Mouse (Mus musculus): Measurements from ENCODE around the gene Dennd1a. TPM values are rescaled to one million over a fixed set of nuclear protein-coding genes. Genes with fewer than 3 reads are reported as not detected.

Dennd1a gene
- total RNA-seq, 2 experiments from 2014 or later: 21.9 to 25.0 TPM

DNA sequence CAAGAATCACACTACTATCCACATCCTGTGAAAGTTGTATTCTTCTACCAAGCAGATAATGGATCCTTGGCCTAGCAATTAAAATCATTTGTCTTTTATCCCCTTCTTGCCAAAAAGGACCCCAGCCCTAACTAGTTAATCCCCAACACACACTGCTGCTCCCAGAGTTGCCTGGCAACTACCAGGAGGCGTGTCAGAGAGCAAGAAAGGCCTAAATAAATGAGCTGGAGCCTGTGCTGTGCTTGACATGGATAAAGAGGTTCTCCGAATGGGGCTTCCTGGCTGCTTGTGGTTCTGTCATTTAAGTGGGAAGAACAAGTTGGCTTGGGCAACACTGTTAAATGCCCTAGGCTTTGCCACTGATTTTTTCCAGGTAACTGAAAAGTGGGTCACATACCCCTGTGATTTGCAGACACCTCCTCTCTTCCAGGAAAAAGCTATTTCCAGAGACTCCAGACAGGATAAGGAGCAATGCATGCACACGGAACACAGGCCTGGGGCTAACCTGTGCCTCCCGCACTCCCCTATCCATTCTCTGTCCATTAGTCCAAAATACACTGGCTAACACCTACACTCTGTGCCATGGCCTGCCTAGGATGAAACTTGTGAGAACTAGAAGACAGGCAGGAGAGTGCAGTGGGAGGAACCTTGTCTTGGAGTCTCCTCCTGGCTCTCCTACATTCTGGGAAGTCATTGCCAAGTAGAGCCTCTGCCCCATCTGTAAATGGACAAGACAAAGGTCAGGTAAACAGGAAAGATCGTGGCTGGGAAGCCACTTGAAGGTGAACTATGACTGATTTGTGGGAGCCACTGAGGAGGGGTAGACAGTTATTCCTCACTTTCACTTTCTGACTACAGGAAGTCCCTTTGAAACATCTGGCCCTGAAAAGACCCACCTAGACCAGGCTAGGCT lies 355.9 kb downstream of the Dennd1a start:
- intact Hi-C loops (cut with DNase I): no loop called here
- no peak for DNase-seq

DNA sequence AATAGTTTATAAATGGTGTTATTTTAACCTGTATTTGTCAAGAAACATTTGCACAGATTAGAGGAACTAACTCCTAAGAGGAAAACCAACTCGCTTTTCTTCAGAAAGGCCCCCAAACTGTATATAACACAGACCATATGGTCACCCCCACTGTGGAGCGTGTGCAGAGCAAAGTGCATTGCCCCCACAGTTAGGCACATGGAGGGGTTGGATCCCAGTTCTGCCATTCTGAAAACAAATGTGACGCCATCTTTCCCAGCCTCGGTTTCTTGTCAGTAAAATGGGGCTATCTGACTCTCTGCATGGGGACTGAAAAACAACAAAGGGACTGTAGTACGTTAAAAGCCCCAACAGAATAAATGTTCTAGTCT lies 361.1 kb downstream of the Dennd1a start:
- DNase-seq: no peak
- intact Hi-C loops (cut with DNase I): loop anchor here (10.0 kb wide), 1 partner anchor 729 kb away; no protein-coding TSS in a partner anchor

- intact Hi-C loops (cut with DNase I): loop anchor here (2.0 to 10.0 kb wide), 2 partner anchors 451 to 729 kb away; no protein-coding TSS in a partner anchor
- peak; percentile 37 to 64 for DNase-seq
Observed at GRCm38 (mm10) chr2:37925413-37926132, 361.6 kb downstream of the Dennd1a start.

GRCm38 (mm10) chr2:37908721-37909506 lies 378.3 kb downstream of the Dennd1a start:
- intact Hi-C loops (cut with DNase I): no loop called here
- DNase-seq: no peak

DNA sequence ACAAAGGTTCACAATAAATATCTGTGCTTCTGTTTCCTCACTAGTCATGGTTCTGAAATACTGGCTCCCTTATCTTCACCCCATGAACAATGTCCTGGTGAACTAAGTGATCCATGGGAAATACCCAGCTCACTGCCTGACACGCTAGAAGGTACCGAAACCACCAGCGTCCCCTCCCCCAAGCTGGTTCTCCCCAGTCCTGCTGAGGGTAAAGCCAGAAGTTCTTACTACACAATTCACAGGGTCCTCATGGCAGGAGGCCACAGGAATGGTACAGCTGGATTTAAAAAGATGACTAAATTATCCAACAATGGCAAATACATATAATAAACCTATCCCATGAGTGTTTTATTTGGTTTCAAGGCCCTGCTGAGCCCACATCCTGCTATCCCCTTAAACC lies 378.9 kb downstream of the Dennd1a start:
- intact Hi-C loops (cut with DNase I): no loop called here
- DNase-seq: no peak

GRCm38 (mm10) chr2:37906261-37906660 lies 380.9 kb downstream of the Dennd1a start:
- intact Hi-C loops (cut with DNase I): no loop called here
- no peak for DNase-seq

GRCm38 (mm10) chr2:37903286-37903685 lies 383.9 kb downstream of the Dennd1a start:
- DNase-seq: no peak

GRCm38 (mm10) chr2:37883214-37883613 lies 404.0 kb downstream of the Dennd1a start:
- no peak for DNase-seq
- intact Hi-C loops (cut with DNase I): no loop called here

More at GRCm38 (mm10) chr2:37903286-37903685, 383.9 kb downstream of the Dennd1a start:
- intact Hi-C loops (cut with DNase I): no loop called here

DNA sequence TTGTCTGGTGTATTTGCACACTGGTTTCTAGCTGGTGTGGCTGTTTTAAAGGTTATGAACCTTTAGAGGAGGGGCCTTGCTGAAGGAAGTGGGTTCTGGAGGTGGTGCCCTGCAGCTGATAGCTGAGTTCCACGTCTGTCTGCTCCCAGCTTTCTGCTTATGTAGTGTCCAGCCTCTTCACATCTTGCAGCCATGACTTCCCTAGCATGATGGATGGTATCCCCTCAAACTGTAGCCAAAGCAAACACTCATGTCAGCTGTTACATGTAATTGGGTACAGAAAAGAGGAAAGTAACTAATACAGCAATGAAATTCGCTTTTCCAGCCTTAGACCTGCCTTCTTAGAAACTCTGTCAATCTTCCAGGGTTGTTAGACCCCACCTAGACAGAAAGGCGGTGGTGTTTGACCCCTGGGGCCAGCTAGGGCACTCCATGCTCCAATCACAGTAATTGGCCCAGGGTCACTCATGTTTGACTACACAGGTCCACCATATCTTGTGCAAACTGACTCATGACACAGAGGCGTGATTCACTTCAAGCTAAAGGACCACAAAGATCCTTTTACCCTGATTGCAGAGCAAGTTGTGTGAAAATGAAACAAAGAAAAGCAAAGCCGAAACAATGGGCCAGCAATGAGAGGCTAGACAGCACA lies 405.8 kb downstream of the Dennd1a start:
- intact Hi-C loops (cut with DNase I): no loop called here
- no peak for DNase-seq

GRCm38 (mm10) chr2:37879697-37880096 lies 407.5 kb downstream of the Dennd1a start:
- DNase-seq: no peak
- intact Hi-C loops (cut with DNase I): no loop called here

DNA sequence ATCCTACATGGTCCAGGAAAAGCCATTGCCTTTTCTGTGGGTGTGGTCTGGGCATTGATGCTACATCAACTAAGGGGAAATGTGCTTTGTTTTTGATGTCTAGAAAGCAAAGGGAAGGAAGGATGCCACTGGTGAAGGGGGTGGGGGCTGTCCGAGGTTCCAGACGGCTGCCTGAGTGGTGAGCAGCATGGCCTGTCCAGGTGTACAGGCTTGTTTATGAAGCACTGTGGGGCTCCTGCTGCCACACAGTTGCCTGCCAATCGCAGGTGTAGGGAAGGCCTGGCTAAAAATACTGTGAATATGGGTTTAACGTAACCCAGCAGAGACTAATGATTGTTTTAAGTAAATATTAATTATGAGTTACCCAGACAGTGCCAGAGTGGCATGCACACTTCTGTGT lies 414.4 kb downstream of the Dennd1a start:
- DNase-seq: no peak
- intact Hi-C loops (cut with DNase I): no loop called here

DNA sequence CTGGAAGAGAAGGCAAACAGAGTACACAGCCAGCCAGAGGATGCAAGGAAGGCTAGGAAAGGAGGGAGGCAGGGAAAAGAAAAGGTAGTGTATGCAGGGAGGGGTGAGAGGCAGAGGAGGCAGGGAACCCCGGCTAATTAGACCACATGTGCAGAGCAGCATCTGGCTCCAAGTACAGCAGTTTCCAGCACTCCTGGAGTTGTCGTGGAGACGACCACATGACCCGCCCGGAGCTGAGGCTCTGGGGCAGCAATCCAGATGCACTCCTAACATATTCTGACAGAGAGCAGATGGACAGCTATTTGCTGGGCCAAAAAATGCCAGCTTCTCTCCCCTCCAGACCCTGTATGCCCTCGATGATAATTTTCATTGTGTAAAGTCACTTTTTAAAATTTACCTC lies 417.6 kb downstream of the Dennd1a start:
- intact Hi-C loops (cut with DNase I): no loop called here
- DNase-seq: no peak

- intact Hi-C loops (cut with DNase I): no loop called here
- DNase-seq: no peak
Observed at GRCm38 (mm10) chr2:37867387-37867786, 419.8 kb downstream of the Dennd1a start.

DNA sequence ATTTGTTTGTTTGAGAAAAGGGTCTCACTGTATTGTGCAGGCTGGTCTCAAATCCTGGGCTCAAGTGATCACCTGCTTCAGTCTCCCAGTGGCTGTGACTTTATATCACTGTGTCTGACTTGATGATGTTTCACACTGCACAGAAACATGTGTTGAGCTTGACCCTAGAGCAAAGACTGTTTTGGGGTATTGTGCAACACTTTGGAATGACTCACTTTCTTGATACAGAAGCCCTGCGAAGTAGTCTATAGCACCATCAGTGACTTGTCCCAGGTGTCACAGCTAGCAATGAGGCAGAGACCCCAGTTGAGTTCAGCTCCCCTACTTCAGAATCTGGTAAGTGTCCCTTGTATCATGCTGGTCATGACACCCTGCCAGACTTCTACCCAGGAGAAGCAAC lies 429.7 kb downstream of the Dennd1a start:
- DNase-seq: no peak
- intact Hi-C loops (cut with DNase I): no loop called here

DNA sequence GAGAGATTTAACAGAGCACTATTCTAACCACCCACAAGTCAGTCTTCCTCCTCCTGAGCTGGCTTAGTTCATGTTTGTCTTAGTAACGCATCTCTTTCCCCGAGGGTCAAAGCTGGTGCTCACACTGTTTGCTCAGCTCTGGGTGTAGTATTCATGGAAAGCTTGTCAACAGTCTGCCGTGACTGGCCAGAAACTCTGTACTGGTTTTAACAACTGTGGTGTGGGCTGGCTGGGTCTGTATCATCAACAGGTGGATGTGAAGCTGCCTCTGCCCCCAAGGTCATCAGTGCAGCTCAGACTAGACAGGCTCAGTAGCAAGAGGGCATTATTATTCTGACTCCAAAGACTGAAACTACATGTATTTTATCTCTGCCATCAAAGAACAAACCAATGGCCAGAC lies 430.2 kb downstream of the Dennd1a start:
- intact Hi-C loops (cut with DNase I): no loop called here
- DNase-seq: no peak

- no peak for DNase-seq
- intact Hi-C loops (cut with DNase I): no loop called here
Observed at GRCm38 (mm10) chr2:37855226-37855625, 432.0 kb downstream of the Dennd1a start.

GRCm38 (mm10) chr2:37853878-37854435 lies 433.2 kb downstream of the Dennd1a start:
- intact Hi-C loops (cut with DNase I): no loop called here
- no peak for DNase-seq

GRCm38 (mm10) chr2:37850626-37851025 lies 436.6 kb downstream of the Dennd1a start:
- intact Hi-C loops (cut with DNase I): no loop called here
- no peak for DNase-seq

- intact Hi-C loops (cut with DNase I): no loop called here
- DNase-seq: no peak
Observed at GRCm38 (mm10) chr2:37849357-37849756, 437.8 kb downstream of the Dennd1a start.

GRCm38 (mm10) chr2:37842719-37843118 lies 444.5 kb downstream of the Dennd1a start:
- DNase-seq: no peak
- intact Hi-C loops (cut with DNase I): no loop called here

All from heart, postnatal 14 days (tissue).